Mouse (Mus musculus) hindbrain, embryonic 10.5 days (tissue): ENCODE data around the gene Rps10. TPM values are rescaled to one million over a fixed set of nuclear protein-coding genes. Genes with fewer than 3 reads are reported as not detected.
"Not testable (repeated sequence)": the region's sequence is repeated elsewhere in the genome, so short reads cannot be mapped to it uniquely, and the experiment has no call there.

Experiments
- DNase-seq: peaks from one replicate; pipeline ENCODE4 v3.0.0-alpha.2; 2017; ENCODE audit warnings: low spot score
- H3K27ac ChIP-seq: fragments of 300-500 bp; sonication (generic); 2 replicates; pipeline ENCODE4 v1.5.1; 2016; ENCODE audit warnings: mild to moderate bottlenecking, moderate library complexity
- H3K27me3 ChIP-seq: fragments of 300-500 bp; sonication (generic); 2 replicates; pipeline ENCODE4 v1.6.1; 2016; ENCODE audit warnings: mild to moderate bottlenecking; ENCODE audit not compliant: poor library complexity, insufficient read depth, severe bottlenecking
- H3K36me3 ChIP-seq: fragments of 300-500 bp; sonication (generic); 2 replicates; pipeline ENCODE4 v1.6.1; 2016; ENCODE audit warnings: mild to moderate bottlenecking, moderate library complexity
- H3K4me1 ChIP-seq: fragments of 300-500 bp; sonication (generic); replicated peaks from 2 replicates; pipeline ENCODE4 v1.6.1; 2016; ENCODE audit warnings: mild to moderate bottlenecking
- H3K4me3 ChIP-seq: fragments of 300-500 bp; sonication (generic); 2 replicates; pipeline ENCODE4 v1.5.1; 2016; ENCODE audit warnings: mild to moderate bottlenecking, moderate library complexity
- H3K9me3 ChIP-seq: fragments of 300-500 bp; sonication (generic); 2 replicates; pipeline ENCODE4 v1.6.1; 2016; ENCODE audit warnings: mild to moderate bottlenecking, moderate library complexity
- WGBS: fragments of 180-500 bp; shearing (Covaris S2); methylation state at CpG from one replicate; pipeline ENCODE4 v1.1.7; 2016; 5-methylcytosine and 5-hydroxymethylcytosine counted together
- polyA plus RNA-seq: library from polyadenylated mRNA; unstranded; fragments of >200 nt; fragmentation: Nextera tagmentation; extraction: Ambion mirVana; gene quantifications from 2 replicates; pipeline ENCODE4 v1.2.1, GENCODE M21; 2016

Gene Rps10
- polyA plus RNA-seq, 1 experiment from 2014 or later: 827 TPM

GRCm38 (mm10) chr17:27656011-27656399, 19.5 kb upstream of the Rps10 start:
- Histone ChIP-seq H3K4me1 (peaks cover 28% of the 10 kb centered on the region), H3K27ac (peak overlapping the region; percentile 54; the same call in 1 of the 2 replicates)
- peak; percentile 29 for DNase-seq

GRCm38 (mm10) chr17:27655089-27656010, 18.9 kb upstream of the Rps10 start, which contains the start of gene Pacsin1:
Gene Pacsin1 (plus strand): TSS chr17:27655509.
- WGBS: 2% methylated on average over 65 of the region's 65 CpGs
- H3K27me3 ChIP-seq: peaks cover 53% of the 10 kb centered on the region
- H3K4me1 ChIP-seq: peaks cover 28% of the 10 kb centered on the region
- peak within 1 kb of the TSS; percentile 67 for H3K4me3 ChIP-seq
- H3K36me3 ChIP-seq: no peaks in the 10 kb centered on the region
- peak; percentile 55 for DNase-seq
- H3K27ac ChIP-seq: peak within 1 kb of the TSS; percentile 54
- H3K9me3 ChIP-seq: no peaks in the 10 kb centered on the region

More at GRCm38 (mm10) chr17:27656011-27656399, 19.5 kb upstream of the Rps10 start:
- 3% methylated on average over 14 of the region's 14 CpGs for WGBS
- Histone ChIP-seq H3K36me3 (no peaks in the 10 kb centered on the region), H3K9me3 (no peaks in the 10 kb centered on the region), H3K4me3 (peak overlapping the region; percentile 67), H3K27me3 (peaks cover 47% of the 10 kb centered on the region)

- peaks cover 28% of the 10 kb centered on the region for H3K4me1 ChIP-seq
- 75% methylated on average over 10 of the region's 10 CpGs for WGBS
- no peaks in the 10 kb centered on the region for H3K9me3 ChIP-seq
- no peak overlapping the region for H3K4me3 ChIP-seq
- no peak overlapping the region for H3K27ac ChIP-seq
- DNase-seq: no peak
- no peaks in the 10 kb centered on the region for H3K36me3 ChIP-seq
- peaks cover 53% of the 10 kb centered on the region for H3K27me3 ChIP-seq
These were observed 16.9 kb upstream of the Rps10 start for GRCm38 (mm10) chr17:27653253-27653959.

- peaks cover 28% of the 10 kb centered on the region for H3K4me1 ChIP-seq
- no peak for DNase-seq
- H3K9me3 ChIP-seq: no peaks in the 10 kb centered on the region
- no peak overlapping the region for H3K4me3 ChIP-seq
- WGBS: 86% methylated on average over 23 of the region's 23 CpGs
- H3K27ac ChIP-seq: peak overlapping the region; percentile 42; the same call in 1 of the 2 replicates
- no peaks in the 10 kb centered on the region for H3K36me3 ChIP-seq
- peaks cover 47% of the 10 kb centered on the region for H3K27me3 ChIP-seq
These were observed 15.7 kb upstream of the Rps10 start for GRCm38 (mm10) chr17:27652046-27652790.

- no peak for DNase-seq
- Histone ChIP-seq H3K36me3 (no peaks in the 10 kb centered on the region), H3K4me3 (no peak overlapping the region), H3K4me1 (peaks cover 19% of the 10 kb centered on the region), H3K9me3 (no peaks in the 10 kb centered on the region), H3K27ac (no peak overlapping the region), H3K27me3 (peaks cover 30% of the 10 kb centered on the region)
- 76% methylated on average over 13 of the region's 13 CpGs for WGBS
These were observed 14.1 kb upstream of the Rps10 start for GRCm38 (mm10) chr17:27650586-27650985.

- Histone ChIP-seq H3K4me1 (peaks cover 14% of the 10 kb centered on the region), H3K27me3 (peaks cover 26% of the 10 kb centered on the region), H3K36me3 (no peaks in the 10 kb centered on the region), H3K27ac (no peak overlapping the region), H3K9me3 (no peaks in the 10 kb centered on the region), H3K4me3 (no peak overlapping the region)
- WGBS: 11% methylated on average over 12 of the region's 12 CpGs
- DNase-seq: peak; percentile 73
These were observed 13.7 kb upstream of the Rps10 start for GRCm38 (mm10) chr17:27650160-27650559.

GRCm38 (mm10) chr17:27645807-27646206, 9.3 kb upstream of the Rps10 start:
- H3K9me3 ChIP-seq: no peaks in the 10 kb centered on the region
- peaks cover 4% of the 10 kb centered on the region for H3K27me3 ChIP-seq
- H3K4me3 ChIP-seq: no peak overlapping the region
- DNase-seq: no peak
- H3K4me1 ChIP-seq: peaks cover 16% of the 10 kb centered on the region
- WGBS: 49% methylated on average over 7 of the region's 7 CpGs
- H3K36me3 ChIP-seq: no peaks in the 10 kb centered on the region
- H3K27ac ChIP-seq: no peak overlapping the region

- Histone ChIP-seq H3K36me3 (no peaks in the 10 kb centered on the region), H3K9me3 (no peaks in the 10 kb centered on the region), H3K4me1 (peaks cover 16% of the 10 kb centered on the region), H3K4me3 (no peak overlapping the region), H3K27me3 (no peaks in the 10 kb centered on the region), H3K27ac (no peak overlapping the region)
- WGBS: 44% methylated on average over 2 of the region's 2 CpGs
- DNase-seq: no peak
These were observed 8.1 kb upstream of the Rps10 start for GRCm38 (mm10) chr17:27644572-27644971.

GRCm38 (mm10) chr17:27643756-27644155, 7.3 kb upstream of the Rps10 start:
- no peaks in the 10 kb centered on the region for H3K36me3 ChIP-seq
- H3K4me1 ChIP-seq: peaks cover 16% of the 10 kb centered on the region
- no peaks in the 10 kb centered on the region for H3K9me3 ChIP-seq
- DNase-seq: no peak
- no peaks in the 10 kb centered on the region for H3K27me3 ChIP-seq
- WGBS: 84% methylated on average over 9 of the region's 9 CpGs
- no peak overlapping the region for H3K4me3 ChIP-seq
- peak overlapping the region; percentile 16; the same call in 1 of the 2 replicates for H3K27ac ChIP-seq

GRCm38 (mm10) chr17:27643101-27643500, 6.6 kb upstream of the Rps10 start:
- H3K27ac ChIP-seq: peak overlapping the region; percentile 76
- no peaks in the 10 kb centered on the region for H3K27me3 ChIP-seq
- peaks cover 16% of the 10 kb centered on the region for H3K4me1 ChIP-seq
- H3K9me3 ChIP-seq: no peaks in the 10 kb centered on the region
- no peaks in the 10 kb centered on the region for H3K36me3 ChIP-seq
- 42% methylated on average over 6 of the region's 6 CpGs for WGBS
- DNase-seq: no peak
- H3K4me3 ChIP-seq: no peak overlapping the region

- 37% methylated on average over 12 of the region's 12 CpGs for WGBS
- no peaks in the 10 kb centered on the region for H3K36me3 ChIP-seq
- H3K27ac ChIP-seq: peak overlapping the region; percentile 76
- no peaks in the 10 kb centered on the region for H3K27me3 ChIP-seq
- no peaks in the 10 kb centered on the region for H3K9me3 ChIP-seq
- peaks cover 16% of the 10 kb centered on the region for H3K4me1 ChIP-seq
- H3K4me3 ChIP-seq: peak overlapping the region; percentile 7; the same call in 1 of the 2 replicates
- no peak for DNase-seq
These were observed 6.1 kb upstream of the Rps10 start for GRCm38 (mm10) chr17:27642491-27643062.

GRCm38 (mm10) chr17:27639851-27640250, 3.4 kb upstream of the Rps10 start:
- H3K27ac ChIP-seq, H3K9me3 ChIP-seq, H3K36me3 ChIP-seq, H3K27me3 ChIP-seq, H3K4me3 ChIP-seq, DNase-seq: not testable (repeated sequence)
- WGBS: 92% methylated on average over 6 of the region's 6 CpGs
- H3K4me1 ChIP-seq: peaks cover 26% of the 10 kb centered on the region
